Mouse (Mus musculus): ENCODE results near the gene Psmb7. TPM values are rescaled to one million over a fixed set of nuclear protein-coding genes. Genes with fewer than 3 reads are reported as not detected.

Gene Psmb7
- polyA plus RNA-seq, 1 experiment: 265 TPM

DNA sequence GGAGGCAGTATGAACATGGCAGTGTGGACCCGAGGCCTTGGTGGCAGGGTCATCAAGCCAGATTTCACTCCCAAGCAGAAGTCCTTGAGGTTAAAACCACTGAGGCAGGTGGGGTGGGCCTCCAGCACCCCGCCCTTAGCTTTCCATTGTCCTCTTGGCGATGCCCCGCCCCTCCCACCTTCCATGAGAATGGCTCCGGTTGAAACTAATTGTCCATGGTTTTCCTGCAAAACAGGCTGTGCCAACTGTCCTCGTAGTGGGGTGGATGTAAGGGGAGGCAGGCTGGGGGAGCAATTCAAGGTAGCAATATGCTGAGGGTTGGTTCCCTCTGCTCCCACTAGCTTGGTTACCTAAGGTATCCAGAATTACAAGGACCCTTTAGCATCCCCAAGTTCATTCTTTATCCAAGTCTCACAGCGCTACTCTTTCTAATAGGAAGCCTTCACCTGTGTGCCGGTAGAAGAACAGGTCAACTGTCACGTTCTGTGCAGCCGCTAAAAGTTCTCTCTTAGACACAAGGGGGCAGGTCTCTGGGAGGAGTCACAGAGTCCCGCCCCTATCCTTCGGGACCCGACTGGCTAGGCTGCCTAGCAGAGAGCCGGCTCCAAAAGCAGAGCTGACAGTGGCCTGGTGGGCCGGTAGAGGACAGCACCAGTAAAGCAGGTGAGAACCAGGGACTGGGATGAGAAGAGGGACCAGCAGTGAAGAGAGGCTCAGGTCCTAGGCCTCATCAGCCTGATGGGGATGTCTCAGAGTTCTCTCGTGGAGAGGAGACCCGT, 25.1 kb upstream of the Psmb7 start:
- peak; percentile 13; the same call in 1 of the 2 replicates for TF ChIP-seq CTCF (IDR thresholded peaks at IDR 0.05; ENCODE audit: borderline replicate concordance, extremely low read depth, insufficient read depth, insufficient read length)
- no peak for TF ChIP-seq POLR2A (IDR thresholded peaks at IDR 0.05; ENCODE audit: borderline replicate concordance, extremely low read depth, insufficient read depth, insufficient read length, poor library complexity, severe bottlenecking)
- no peak for DNase-seq (ENCODE audit: low read depth)

DNA sequence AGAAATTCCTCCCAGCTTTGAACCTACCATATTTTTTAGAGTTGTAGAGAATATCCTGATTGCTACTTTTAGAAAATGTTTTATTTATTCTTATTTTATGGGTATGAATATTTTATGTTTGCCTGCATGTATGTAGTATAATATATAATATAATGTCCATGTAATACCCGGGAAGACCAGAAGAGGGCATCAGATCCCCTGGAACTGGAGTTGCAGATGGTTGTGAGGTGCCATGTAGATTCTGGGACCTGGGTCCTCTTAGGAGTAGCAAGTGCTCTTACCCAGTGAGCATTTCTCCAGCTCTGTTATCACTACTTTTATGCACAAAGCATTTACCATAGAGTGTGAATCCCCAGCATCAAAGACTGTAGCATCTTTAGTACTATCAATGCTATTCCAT, 17.5 kb upstream of the Psmb7 start:
- no peak for TF ChIP-seq POLR2A (IDR thresholded peaks at IDR 0.05; ENCODE audit: borderline replicate concordance, extremely low read depth, insufficient read depth, insufficient read length, poor library complexity, severe bottlenecking)
- TF ChIP-seq CTCF (IDR thresholded peaks at IDR 0.05; ENCODE audit: borderline replicate concordance, extremely low read depth, insufficient read depth, insufficient read length): peak; percentile 44; the same call in 1 of the 2 replicates
- DNase-seq (ENCODE audit: low read depth): no peak

DNA sequence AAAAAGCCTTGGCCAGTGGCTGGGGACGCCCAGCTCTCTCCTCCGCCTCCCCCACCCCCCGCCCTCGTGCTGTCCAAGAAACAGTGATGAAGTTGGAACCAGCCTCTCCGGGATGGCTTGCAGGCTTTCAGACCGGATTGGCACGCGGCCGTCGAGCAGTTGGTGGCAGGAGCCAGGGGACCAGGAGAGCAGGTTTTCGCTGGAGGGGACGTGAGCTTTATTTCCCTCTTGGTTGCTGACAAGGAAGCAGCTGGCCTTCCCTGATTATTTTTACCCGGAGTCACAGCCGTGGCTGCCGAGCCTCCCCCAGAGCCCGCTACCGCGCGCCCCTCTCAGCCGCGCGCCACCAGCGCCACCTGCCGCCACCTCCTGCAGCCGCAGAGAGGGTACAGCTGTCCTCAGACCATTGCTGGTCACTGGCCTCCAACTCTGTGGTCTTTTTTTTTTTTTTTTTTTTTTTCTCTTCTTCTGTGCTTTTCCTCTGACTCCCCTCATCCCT, 14.5 kb upstream of the Psmb7 start:
- no peak for TF ChIP-seq POLR2A (IDR thresholded peaks at IDR 0.05; ENCODE audit: borderline replicate concordance, extremely low read depth, insufficient read depth, insufficient read length, poor library complexity, severe bottlenecking)
- peak; percentile 84 for TF ChIP-seq CTCF (IDR thresholded peaks at IDR 0.05; ENCODE audit: borderline replicate concordance, extremely low read depth, insufficient read depth, insufficient read length)
- peak; percentile 94 for DNase-seq (ENCODE audit: low read depth)

- no peak for TF ChIP-seq POLR2A (IDR thresholded peaks at IDR 0.05; ENCODE audit: borderline replicate concordance, extremely low read depth, insufficient read depth, insufficient read length, poor library complexity, severe bottlenecking)
- DNase-seq (ENCODE audit: low read depth): no peak
Measured at GRCm38 (mm10) chr2:38653694-38654093, 9.8 kb upstream of the Psmb7 start.

- TF ChIP-seq CTCF (IDR thresholded peaks at IDR 0.05; ENCODE audit: borderline replicate concordance, extremely low read depth, insufficient read depth, insufficient read length) (no peak), POLR2A (IDR thresholded peaks at IDR 0.05; ENCODE audit: borderline replicate concordance, extremely low read depth, insufficient read depth, insufficient read length, poor library complexity, severe bottlenecking) (no peak)
- DNase-seq (ENCODE audit: low read depth): no peak
Measured at GRCm38 (mm10) chr2:38653293-38653619, 9.4 kb upstream of the Psmb7 start.

GRCm38 (mm10) chr2:38652565-38653292, 8.8 kb upstream of the Psmb7 start:
- DNase-seq (ENCODE audit: low read depth): peak; percentile 24
- no peak for TF ChIP-seq CTCF (IDR thresholded peaks at IDR 0.05; ENCODE audit: borderline replicate concordance, extremely low read depth, insufficient read depth, insufficient read length)
- TF ChIP-seq POLR2A (IDR thresholded peaks at IDR 0.05; ENCODE audit: borderline replicate concordance, extremely low read depth, insufficient read depth, insufficient read length, poor library complexity, severe bottlenecking): no peak

GRCm38 (mm10) chr2:38652098-38652497, 8.2 kb upstream of the Psmb7 start:
- no peak for TF ChIP-seq CTCF (IDR thresholded peaks at IDR 0.05; ENCODE audit: borderline replicate concordance, extremely low read depth, insufficient read depth, insufficient read length)
- DNase-seq (ENCODE audit: low read depth): no peak

DNA sequence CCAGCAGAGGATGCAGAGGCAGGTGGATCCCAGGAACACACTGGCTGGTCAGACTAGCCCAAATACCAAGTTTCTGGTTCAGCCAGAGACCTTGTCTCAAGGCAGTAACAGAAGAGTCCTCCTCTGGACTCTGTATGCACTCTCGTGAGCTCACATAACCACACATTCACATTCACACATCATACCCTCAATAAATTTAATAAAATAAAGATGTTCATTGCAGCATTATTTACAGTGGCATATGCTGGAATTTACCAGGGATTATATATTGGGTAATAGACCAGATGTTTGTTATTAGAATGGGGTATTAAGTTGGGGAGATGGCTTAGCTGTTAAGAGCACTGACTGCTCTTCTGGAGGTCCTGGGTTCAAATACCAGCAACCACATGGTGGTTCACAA, 6.5 kb upstream of the Psmb7 start:
- DNase-seq (ENCODE audit: low read depth): no peak
- TF ChIP-seq POLR2A (IDR thresholded peaks at IDR 0.05; ENCODE audit: borderline replicate concordance, extremely low read depth, insufficient read depth, insufficient read length, poor library complexity, severe bottlenecking) (no peak), CTCF (IDR thresholded peaks at IDR 0.05; ENCODE audit: borderline replicate concordance, extremely low read depth, insufficient read depth, insufficient read length) (no peak)

- no peak for DNase-seq (ENCODE audit: low read depth)
- TF ChIP-seq POLR2A (IDR thresholded peaks at IDR 0.05; ENCODE audit: borderline replicate concordance, extremely low read depth, insufficient read depth, insufficient read length, poor library complexity, severe bottlenecking): no peak
- no peak for TF ChIP-seq CTCF (IDR thresholded peaks at IDR 0.05; ENCODE audit: borderline replicate concordance, extremely low read depth, insufficient read depth, insufficient read length)
Measured at GRCm38 (mm10) chr2:38647661-38648060, 3.8 kb upstream of the Psmb7 start.

DNA sequence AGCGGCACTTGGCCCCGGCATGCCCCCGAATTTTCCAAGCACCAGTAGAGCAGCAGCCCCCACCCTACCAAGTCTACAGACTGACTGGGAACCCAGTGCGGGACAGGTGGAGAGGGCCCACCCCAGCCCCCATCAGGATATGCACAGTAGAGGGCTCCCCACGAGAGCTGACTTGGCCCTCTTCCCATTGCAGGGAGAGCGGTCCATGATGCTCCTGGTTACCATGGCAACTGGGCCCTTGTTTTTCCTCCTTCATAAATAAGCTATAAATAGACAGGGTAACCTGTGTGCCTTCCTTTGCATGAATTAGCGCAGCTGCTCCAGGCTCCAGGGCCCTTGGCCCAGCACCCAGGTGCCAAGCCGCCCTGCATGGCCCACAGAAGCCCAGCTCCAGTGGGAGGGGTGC, 3.3 kb upstream of the Psmb7 start:
- no peak for TF ChIP-seq POLR2A (IDR thresholded peaks at IDR 0.05; ENCODE audit: borderline replicate concordance, extremely low read depth, insufficient read depth, insufficient read length, poor library complexity, severe bottlenecking)
- TF ChIP-seq CTCF (IDR thresholded peaks at IDR 0.05; ENCODE audit: borderline replicate concordance, extremely low read depth, insufficient read depth, insufficient read length): no peak
- DNase-seq (ENCODE audit: low read depth): peak; percentile 88

- DNase-seq (ENCODE audit: low read depth): peak; percentile 86
- TF ChIP-seq CTCF (IDR thresholded peaks at IDR 0.05; ENCODE audit: borderline replicate concordance, extremely low read depth, insufficient read depth, insufficient read length) (peak; percentile 73), POLR2A (IDR thresholded peaks at IDR 0.05; ENCODE audit: borderline replicate concordance, extremely low read depth, insufficient read depth, insufficient read length, poor library complexity, severe bottlenecking) (no peak)
Measured at GRCm38 (mm10) chr2:38645936-38646335, 2.0 kb upstream of the Psmb7 start.

DNA sequence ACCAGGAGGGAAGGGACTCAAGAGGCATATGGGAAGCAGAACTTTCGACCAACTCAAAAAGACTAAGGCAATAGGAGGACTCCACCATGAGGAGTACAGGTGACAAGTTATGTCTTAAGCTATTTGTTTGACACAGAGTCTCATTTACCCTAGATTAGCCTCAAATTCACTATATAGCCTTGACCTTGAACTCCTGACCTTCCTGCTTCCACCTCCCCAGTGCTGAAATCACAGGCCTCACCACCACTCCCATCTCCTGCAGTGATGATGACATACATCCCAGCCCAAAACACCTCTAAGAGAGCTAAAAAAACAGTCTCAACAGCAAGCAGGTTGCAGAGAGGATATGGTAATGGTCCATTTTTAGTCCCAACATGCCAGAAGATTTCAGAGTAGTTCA, 2.1 kb downstream of the Psmb7 start:
- TF ChIP-seq POLR2A (IDR thresholded peaks at IDR 0.05; ENCODE audit: borderline replicate concordance, extremely low read depth, insufficient read depth, insufficient read length, poor library complexity, severe bottlenecking) (no peak), CTCF (IDR thresholded peaks at IDR 0.05; ENCODE audit: borderline replicate concordance, extremely low read depth, insufficient read depth, insufficient read length) (no peak)
- no peak for DNase-seq (ENCODE audit: low read depth)
